Mouse (Mus musculus): ENCODE results near the gene Cpt1c.

DNA sequence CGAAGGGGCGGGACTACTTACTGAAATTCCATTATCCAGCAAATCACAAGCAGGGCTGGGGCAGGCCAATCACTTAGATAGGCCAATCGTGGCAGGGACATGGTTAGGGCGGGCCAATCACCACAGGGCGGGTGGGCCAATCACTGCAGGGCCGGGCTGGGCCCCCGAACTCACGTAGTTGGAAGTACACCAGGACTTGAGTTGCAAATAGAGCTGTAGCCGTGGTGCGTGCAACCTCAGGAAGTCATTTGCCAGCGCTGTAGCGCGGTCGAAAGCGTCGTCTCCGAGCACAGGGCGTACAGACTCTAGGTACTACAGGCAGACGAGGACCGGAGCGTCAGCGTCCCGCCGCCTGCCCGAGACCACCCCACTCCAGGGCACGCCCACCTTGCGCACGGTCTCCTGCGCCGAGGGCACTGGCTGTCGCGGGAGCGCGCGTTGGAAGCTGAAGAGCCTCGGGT lies 4.4 kb downstream of the Cpt1c start:
- TF ChIP-seq POLR2A (IDR thresholded peaks at IDR 0.05; ENCODE audit: extremely low read depth, insufficient read depth, low read length): peak; percentile 66; the same call in 1 of the 2 replicates
- TF ChIP-seq CTCF (IDR thresholded peaks at IDR 0.05; ENCODE audit: extremely low read depth, insufficient read depth, low read length): no peak
